Mouse (Mus musculus): Measurements from ENCODE around the gene Gramd4. TPM values are rescaled to one million over a fixed set of nuclear protein-coding genes. Genes with fewer than 3 reads are reported as not detected.

Gramd4 gene
- polyA plus RNA-seq, 1 experiment from 2014 or later, result 41.7 TPM

DNA sequence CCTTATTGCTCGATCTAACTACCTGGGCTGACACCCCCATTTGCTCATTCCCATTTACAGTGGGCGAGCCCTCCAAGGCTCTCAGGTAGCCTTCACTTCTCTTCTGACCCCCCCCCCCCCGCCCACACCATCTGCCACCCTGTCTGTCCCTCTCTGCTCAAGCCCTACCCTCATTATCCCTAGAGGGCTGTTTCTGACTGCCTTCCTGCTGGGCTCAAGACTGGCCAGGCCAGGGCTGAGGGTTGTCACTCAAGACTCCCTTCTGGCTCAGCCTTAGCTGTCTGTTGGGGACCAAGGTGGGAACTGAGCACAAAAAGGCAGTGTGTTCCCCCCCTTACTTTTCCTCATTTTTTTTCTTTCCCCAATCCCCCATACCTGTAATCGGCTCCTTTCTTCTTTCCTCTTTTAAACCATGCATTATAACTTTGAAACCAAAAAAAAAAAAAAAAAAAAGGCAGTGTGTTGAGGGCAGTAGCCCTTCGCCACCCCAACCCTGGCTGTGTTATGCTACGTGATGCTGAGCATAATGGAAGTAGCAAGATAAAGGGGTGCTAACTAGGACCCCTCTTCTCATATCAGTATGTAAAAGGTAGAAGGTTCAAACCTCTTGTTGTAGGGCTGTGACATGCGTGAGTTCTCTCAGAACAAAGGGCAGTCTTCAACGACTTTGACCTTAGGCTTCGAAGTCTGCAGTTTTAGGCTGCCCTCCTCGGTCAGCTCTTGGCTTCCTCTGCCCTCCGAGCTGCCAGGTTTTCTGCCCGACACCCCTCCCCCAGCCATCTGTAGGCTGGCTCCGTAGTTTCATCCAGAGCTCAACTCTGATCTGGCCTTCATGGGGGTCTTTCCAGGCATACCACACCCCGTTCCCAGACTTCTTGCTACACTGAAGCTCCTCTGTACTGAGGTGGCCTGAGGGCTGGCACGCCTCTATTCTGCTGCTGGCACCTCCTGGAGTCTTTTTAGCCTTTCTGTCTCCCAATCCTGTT lies 59.9 kb downstream of the Gramd4 start:
- Histone ChIP-seq H3K9ac (no peak overlapping the region), H3K27me3 (replicated peaks) (no peaks in the 10 kb centered on the region), H3K9me3 (no peaks in the 10 kb centered on the region), H3K4me3 (no peak overlapping the region), H3K4me2 (no peak overlapping the region), H3K36me3 (replicated peaks) (peaks cover 16% of the 10 kb centered on the region; the same call in 1 of the 2 replicates), H3K4me1 (peaks cover 21% of the 10 kb centered on the region), H3K27ac (0 out of 2 replicates have a peak overlapping the region, but pooled peaks have one; percentile 12)
- 68% methylated on average over 15 of the region's 15 CpGs for WGBS
- ATAC-seq (replicated peaks), result no peak

DNA sequence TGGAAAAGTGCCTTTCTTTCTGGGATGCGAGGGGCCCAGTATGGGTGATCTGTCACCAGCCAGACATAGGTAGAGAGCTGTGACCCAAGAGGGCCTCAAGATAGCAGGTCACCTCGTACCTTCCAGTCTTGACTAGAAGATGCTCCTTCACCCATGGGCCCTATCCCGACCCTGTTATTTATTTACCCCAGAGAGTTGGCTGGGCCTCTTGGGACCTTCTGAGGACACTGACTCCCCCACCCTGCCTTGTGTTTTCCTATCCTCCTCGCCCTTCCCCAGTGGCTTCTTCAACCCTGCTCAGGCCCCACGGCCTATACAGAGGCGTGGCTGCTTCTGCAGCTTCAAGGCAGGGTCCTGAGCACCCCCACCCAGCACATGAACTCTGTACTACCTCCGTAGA lies 61.7 kb downstream of the Gramd4 start:
- Histone ChIP-seq H3K9me3 (no peaks in the 10 kb centered on the region), H3K4me1 (peaks cover 5% of the 10 kb centered on the region), H3K27ac (no peak overlapping the region), H3K27me3 (replicated peaks) (no peaks in the 10 kb centered on the region), H3K36me3 (replicated peaks) (peaks cover 28% of the 10 kb centered on the region; the same call in 1 of the 2 replicates), H3K4me3 (no peak overlapping the region), H3K4me2 (no peak overlapping the region), H3K9ac (no peak overlapping the region)
- WGBS, result 93% methylated on average over 7 of the region's 7 CpGs
- no peak for ATAC-seq (replicated peaks)

DNA sequence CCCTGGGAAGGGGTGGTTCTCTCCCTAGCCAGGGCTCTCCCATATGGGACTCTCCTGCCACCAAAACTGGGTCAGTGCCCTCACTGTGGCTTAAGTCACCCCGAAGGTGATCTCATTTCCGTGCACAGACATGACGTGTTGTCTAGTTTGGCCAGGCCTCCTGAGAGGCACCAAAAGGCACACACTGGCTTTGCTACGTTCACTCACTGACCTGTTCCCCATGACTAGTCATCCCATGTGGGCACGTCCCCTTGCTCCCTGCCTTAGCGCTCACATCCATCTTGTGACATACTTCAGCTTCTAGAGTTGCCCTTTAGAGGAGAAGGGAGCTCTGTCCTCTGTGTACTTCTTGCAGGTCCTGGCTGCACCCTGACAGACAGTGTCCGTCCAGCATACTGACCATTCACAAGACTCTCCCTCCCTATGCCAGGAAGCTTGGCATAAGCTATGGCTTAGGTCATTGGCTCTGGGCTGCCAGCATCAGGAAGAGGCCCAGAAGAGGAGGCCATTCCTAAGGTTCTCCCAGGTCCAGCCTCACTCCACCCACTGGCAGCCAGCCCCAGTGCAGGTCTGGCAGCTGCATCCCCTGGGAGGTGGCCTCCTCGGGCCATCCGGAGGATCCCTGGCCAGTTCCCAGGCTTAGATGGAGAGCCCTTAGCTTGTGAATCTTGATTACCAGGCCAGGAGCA lies 64.9 kb downstream of the Gramd4 start:
- no peak overlapping the region for H3K9ac ChIP-seq
- H3K4me1 ChIP-seq, result peaks cover 3% of the 10 kb centered on the region; the same call in 1 of the 2 replicates
- ATAC-seq (replicated peaks), result no peak
- peaks cover 32% of the 10 kb centered on the region for H3K36me3 ChIP-seq (replicated peaks)
- 91% methylated on average over 9 of the region's 9 CpGs for WGBS
- no peaks in the 10 kb centered on the region for H3K27me3 ChIP-seq (replicated peaks)
- H3K9me3 ChIP-seq, result no peaks in the 10 kb centered on the region
- H3K4me2 ChIP-seq, result no peak overlapping the region
- H3K27ac ChIP-seq, result no peak overlapping the region
- H3K4me3 ChIP-seq, result no peak overlapping the region

DNA sequence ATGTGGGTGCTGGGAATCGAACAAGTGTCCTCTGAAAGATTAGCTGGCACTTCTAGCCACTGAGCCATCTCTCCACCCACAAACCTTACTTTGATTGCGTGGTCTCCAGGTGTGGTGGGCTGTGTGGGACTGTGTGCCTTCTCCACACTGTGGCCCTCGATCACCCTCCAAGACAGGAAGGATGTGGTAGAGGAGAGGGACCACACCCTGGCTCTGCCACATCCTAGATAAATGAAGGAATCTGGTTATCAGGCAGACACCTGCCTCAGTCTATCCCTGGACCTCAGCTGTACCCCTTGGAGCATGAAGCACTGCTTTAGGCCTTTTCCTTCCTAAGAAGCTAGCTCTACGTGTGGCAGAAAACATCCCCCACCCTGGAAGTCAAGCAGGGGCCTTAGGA lies 65.9 kb downstream of the Gramd4 start:
- H3K4me3 ChIP-seq, result no peak overlapping the region
- 0 out of 2 replicates have a peak, but pooled peaks cover 3% of the 10 kb centered on the region for H3K4me1 ChIP-seq
- H3K36me3 ChIP-seq (replicated peaks), result peaks cover 42% of the 10 kb centered on the region
- H3K27me3 ChIP-seq (replicated peaks), result no peaks in the 10 kb centered on the region
- ATAC-seq (replicated peaks), result no peak
- H3K27ac ChIP-seq, result no peak overlapping the region
- WGBS, result 99% methylated on average over 4 of the region's 4 CpGs
- no peaks in the 10 kb centered on the region for H3K9me3 ChIP-seq
- H3K9ac ChIP-seq, result no peak overlapping the region
- no peak overlapping the region for H3K4me2 ChIP-seq

DNA sequence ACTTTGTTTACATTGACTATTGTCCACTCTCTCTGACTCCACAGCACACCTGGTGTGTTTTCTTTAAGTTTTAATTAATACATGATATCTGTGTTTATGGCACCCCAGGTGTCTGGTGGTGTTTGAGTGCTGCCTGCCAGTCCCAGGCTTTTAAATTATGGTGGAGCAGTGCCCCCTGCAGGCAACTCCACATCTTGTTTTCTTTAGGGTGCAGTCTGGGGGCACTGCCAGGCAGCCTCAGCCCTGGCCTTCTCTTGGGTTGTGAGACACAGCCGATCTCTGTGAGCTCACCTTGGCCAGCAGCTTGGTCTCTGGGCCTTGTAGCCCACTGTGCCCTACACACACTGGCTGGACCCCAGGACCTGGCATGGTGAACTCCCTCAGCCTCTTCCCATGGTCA lies 66.9 kb downstream of the Gramd4 start:
- 0 out of 2 replicates have a peak, but pooled peaks cover 3% of the 10 kb centered on the region for H3K4me1 ChIP-seq
- peak; percentile 28; the same call in 1 of the 2 replicates for ATAC-seq (replicated peaks)
- H3K4me3 ChIP-seq, result no peak overlapping the region
- H3K36me3 ChIP-seq (replicated peaks), result peaks cover 46% of the 10 kb centered on the region
- H3K27ac ChIP-seq, result no peak overlapping the region
- no peak overlapping the region for H3K9ac ChIP-seq
- H3K27me3 ChIP-seq (replicated peaks), result no peaks in the 10 kb centered on the region
- H3K4me2 ChIP-seq, result no peak overlapping the region
- no peaks in the 10 kb centered on the region for H3K9me3 ChIP-seq
- WGBS, result 36% methylated on average over 1 of the region's 1 CpGs

DNA sequence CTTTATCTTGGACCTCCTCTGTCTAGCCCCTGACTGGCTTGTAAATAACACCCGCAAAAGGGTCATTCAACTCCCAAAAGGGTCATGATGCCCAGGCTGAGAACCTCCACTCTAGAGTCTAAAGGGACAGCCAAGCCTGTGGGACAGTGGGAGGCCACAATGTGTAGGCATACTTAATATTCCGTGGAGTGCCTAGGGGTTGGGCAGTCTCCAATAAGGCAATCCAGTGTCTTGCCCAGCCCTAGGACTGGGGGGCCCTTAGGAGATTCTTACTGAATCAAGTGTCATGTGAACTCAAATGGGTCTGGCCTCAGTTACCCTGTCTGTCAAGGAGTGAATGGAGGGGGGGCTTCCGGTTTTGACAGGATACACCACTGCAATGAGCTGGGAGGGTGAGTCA lies 71.5 kb downstream of the Gramd4 start:
- Histone ChIP-seq H3K9me3 (no peaks in the 10 kb centered on the region), H3K27ac (no peak overlapping the region), H3K36me3 (replicated peaks) (peaks cover 39% of the 10 kb centered on the region), H3K4me1 (0 out of 2 replicates have a peak, but pooled peaks cover 3% of the 10 kb centered on the region), H3K4me2 (no peak overlapping the region), H3K9ac (no peak overlapping the region), H3K27me3 (replicated peaks) (no peaks in the 10 kb centered on the region), H3K4me3 (no peak overlapping the region)
- no peak for ATAC-seq (replicated peaks)
- WGBS, result 83% methylated on average over 3 of the region's 3 CpGs

DNA sequence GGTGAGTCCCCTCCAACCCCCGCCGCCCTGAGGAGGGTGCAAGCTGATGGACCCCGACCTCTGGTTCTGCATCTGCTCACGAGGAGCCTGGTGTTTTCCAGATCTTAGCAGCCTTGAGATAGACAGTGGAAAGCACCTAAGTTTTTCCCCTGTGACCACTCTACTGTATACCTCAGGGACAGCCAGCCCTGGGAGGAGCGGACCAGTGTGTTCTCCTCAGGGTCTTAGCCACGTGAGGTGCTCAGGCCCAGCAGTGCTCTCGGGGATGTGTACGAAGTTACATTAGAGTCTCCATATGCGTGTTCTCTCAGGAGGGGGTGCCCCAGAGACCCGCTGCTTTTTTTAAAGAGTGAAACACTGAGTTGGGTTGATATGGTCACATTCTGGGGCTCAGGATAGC lies 73.2 kb downstream of the Gramd4 start:
- Histone ChIP-seq H3K4me3 (no peak overlapping the region), H3K4me1 (0 out of 2 replicates have a peak, but pooled peaks cover 6% of the 10 kb centered on the region), H3K36me3 (replicated peaks) (peaks cover 39% of the 10 kb centered on the region), H3K9me3 (no peaks in the 10 kb centered on the region), H3K27me3 (replicated peaks) (no peaks in the 10 kb centered on the region), H3K9ac (no peak overlapping the region), H3K27ac (no peak overlapping the region), H3K4me2 (no peak overlapping the region)
- 95% methylated on average over 10 of the region's 10 CpGs for WGBS
- ATAC-seq (replicated peaks), result no peak

DNA sequence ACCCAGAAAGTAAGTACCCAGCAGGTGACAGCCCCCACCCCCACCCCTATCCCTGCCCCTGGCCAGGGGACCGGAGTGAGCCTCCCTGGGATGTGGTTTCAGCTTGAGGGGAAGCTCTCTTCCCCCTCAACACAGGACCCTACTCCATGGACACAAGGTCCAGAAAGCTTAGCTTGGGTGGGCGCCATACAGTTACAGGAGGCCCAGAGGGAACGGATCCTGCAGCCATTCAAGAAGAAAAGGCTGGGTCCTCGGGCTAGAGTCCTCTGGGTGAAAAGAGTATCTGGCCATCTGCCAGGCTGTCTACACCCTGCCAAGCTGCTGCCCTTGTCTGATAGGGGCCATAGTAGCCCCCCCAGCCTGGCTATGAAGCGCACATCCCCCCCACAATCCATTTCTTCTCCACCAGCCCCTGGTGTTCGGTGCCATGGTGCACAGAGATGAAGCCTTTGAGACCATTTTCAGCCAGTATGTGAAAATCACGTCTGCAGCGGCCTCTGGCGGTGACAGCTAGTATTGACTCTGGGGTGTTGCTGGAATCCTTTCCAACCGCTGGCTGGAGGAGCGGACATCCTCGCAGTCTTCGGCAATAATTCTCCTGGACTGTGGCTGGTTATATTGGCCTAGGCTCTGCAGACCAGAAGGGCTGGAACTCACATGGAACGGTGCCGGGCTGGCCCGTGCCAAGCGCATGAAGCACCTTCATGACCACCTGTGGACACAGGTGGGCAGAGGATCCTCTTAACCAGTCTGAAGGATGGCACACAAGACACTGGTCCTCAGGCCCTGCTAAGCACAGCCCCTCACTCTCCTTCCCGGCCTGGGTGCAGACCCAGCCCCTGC lies 77.7 kb downstream of the Gramd4 start:
- 43% methylated on average over 18 of the region's 18 CpGs for WGBS
- Histone ChIP-seq H3K36me3 (replicated peaks) (peaks cover 15% of the 10 kb centered on the region), H3K4me3 (no peak overlapping the region), H3K27me3 (replicated peaks) (no peaks in the 10 kb centered on the region), H3K4me2 (no peak overlapping the region), H3K9ac (no peak overlapping the region), H3K4me1 (0 out of 2 replicates have a peak, but pooled peaks cover 6% of the 10 kb centered on the region), H3K27ac (peak overlapping the region; percentile 54), H3K9me3 (no peaks in the 10 kb centered on the region)
- ATAC-seq (replicated peaks), result peak; percentile 48

DNA sequence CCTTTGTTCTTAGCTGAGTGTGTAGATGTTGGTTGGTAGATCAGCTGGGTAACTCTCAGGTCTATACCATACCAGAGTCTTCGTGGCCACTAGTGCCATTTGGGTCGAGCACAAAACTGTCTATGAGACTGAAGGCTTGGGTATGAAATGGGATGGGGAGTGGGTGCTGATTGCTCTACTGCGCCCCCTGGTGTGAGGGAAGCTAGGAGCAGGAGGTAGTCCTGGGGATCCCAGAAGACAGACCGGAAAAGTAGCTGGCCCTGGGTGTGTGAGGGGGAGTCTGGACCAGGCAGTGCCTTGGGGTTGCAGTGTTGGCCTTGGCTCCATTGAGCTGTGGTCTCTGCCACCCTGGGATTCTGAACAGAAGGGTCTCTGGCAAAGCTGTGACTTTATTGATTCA lies 80.1 kb downstream of the Gramd4 start:
- Histone ChIP-seq H3K27ac (no peak overlapping the region), H3K4me1 (0 out of 2 replicates have a peak, but pooled peaks cover 6% of the 10 kb centered on the region), H3K4me2 (no peak overlapping the region), H3K4me3 (no peak overlapping the region), H3K36me3 (replicated peaks) (peaks cover 9% of the 10 kb centered on the region), H3K9ac (no peak overlapping the region), H3K27me3 (replicated peaks) (no peaks in the 10 kb centered on the region), H3K9me3 (no peaks in the 10 kb centered on the region)
- WGBS, result 71% methylated on average over 4 of the region's 4 CpGs
- ATAC-seq (replicated peaks), result no peak

DNA sequence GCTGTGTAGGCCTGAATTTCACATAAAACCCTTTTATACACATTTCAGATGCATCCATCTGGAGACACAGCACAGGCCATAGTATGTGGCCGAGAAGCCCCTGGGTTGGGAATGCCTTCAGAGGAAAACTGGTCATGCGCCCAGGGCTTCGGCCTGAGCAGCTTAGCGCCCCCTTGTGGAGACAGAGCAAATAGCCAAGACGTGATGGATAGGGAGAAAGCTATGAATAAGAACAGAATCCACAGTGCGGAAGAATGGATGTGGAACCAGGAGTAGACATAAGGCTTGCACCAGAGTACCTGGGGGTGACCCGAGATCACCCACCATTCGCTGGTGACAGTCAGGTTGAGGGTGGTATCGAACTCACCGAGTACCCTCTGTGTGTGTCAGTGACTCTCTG lies 82.8 kb downstream of the Gramd4 start:
- 27% methylated on average over 10 of the region's 10 CpGs for WGBS
- H3K9ac ChIP-seq, result no peak overlapping the region
- 0 out of 2 replicates have a peak overlapping the region, but pooled peaks have one; percentile 10 for H3K27ac ChIP-seq
- no peak overlapping the region for H3K4me2 ChIP-seq
- no peak overlapping the region for H3K4me3 ChIP-seq
- no peaks in the 10 kb centered on the region for H3K27me3 ChIP-seq (replicated peaks)
- no peaks in the 10 kb centered on the region for H3K9me3 ChIP-seq
- H3K4me1 ChIP-seq, result no peaks in the 10 kb centered on the region
- 0 out of 2 replicates have a peak, but pooled peaks have one; percentile 18 for ATAC-seq (replicated peaks)
- H3K36me3 ChIP-seq (replicated peaks), result peaks cover 11% of the 10 kb centered on the region

DNA sequence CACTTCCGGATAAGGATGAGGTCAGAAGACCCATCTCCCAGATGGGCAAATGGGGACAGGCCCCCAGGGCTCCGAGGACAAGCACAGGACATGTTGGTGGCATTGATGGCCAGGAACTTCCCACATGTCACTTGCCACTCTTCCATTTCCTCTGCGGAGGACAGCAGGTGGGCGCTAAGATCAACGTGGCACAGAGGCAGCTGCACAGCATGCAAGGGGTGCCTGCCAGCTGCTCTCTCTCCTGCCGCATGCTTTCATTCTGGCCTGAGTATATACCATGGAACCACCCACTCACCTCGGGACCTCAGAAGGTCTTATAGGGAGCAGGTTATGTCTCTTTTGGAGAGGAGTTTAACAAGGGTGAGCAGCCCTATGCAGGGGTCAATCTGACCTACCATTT lies 87.1 kb downstream of the Gramd4 start:
- H3K4me1 ChIP-seq, result no peaks in the 10 kb centered on the region
- no peak for ATAC-seq (replicated peaks)
- no peak overlapping the region for H3K4me2 ChIP-seq
- no peaks in the 10 kb centered on the region for H3K27me3 ChIP-seq (replicated peaks)
- no peak overlapping the region for H3K27ac ChIP-seq
- H3K9ac ChIP-seq, result no peak overlapping the region
- H3K4me3 ChIP-seq, result no peak overlapping the region
- H3K9me3 ChIP-seq, result no peaks in the 10 kb centered on the region
- peaks cover 13% of the 10 kb centered on the region for H3K36me3 ChIP-seq (replicated peaks)
- 81% methylated on average over 7 of the region's 7 CpGs for WGBS

Measured in midbrain, embryonic 15.5 days (tissue).